Mouse (Mus musculus) thymus, postnatal 36 days (tissue): Measurements from ENCODE around the gene Plgrkt.
A peak's percentile ranks its signal among the peaks of the same experiment; 100 is the strongest.

Experiments used
- DNase-seq, 2 experiments: peaks; one replicate each; pipeline ENCODE4 v3.0.0; 2022; ENCODE audit warnings: mixed read lengths in 2 of 2

Gene Plgrkt

GRCm38 (mm10) chr19:29354895-29355877, 12.0 kb downstream of the Plgrkt start:
- peak; percentile 87 to 89 for DNase-seq

GRCm38 (mm10) chr19:29350991-29351390, 16.2 kb downstream of the Plgrkt start:
- no peak for DNase-seq

DNA sequence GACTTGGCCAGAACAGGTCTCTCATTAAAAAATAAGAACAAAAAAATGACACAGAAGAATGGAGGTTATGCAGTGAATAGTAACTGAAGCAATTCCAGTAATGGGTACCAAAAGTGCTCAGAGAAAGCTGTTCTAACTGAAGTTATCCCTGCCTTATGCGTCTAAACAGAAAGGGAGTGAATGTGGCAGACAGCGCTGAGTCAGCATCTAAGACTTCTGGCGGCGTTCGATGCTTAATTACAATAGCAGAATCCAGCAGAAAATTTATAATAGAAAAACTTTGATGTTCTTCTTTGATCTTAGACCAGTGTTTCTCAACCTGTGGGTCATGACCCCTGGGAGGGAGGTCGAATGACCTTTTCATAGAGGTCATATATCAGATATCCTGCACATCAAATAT, 21.6 kb downstream of the Plgrkt start:
- no peak for DNase-seq

- DNase-seq = no peak
These were observed 22.3 kb downstream of the Plgrkt start for GRCm38 (mm10) chr19:29344868-29345267.

- DNase-seq = no peak
These were observed 24.9 kb downstream of the Plgrkt start for GRCm38 (mm10) chr19:29342281-29342680.

GRCm38 (mm10) chr19:29341029-29341428, 26.2 kb downstream of the Plgrkt start:
- DNase-seq = no peak

GRCm38 (mm10) chr19:29336624-29337023, 30.6 kb downstream of the Plgrkt start:
- DNase-seq = no peak

- no peak for DNase-seq
These were observed 33.0 kb downstream of the Plgrkt start, which contains the start of gene Rln1 for GRCm38 (mm10) chr19:29334068-29334745. Gene Rln1, minus strand, starts transcription at chr19:29334670.

DNA sequence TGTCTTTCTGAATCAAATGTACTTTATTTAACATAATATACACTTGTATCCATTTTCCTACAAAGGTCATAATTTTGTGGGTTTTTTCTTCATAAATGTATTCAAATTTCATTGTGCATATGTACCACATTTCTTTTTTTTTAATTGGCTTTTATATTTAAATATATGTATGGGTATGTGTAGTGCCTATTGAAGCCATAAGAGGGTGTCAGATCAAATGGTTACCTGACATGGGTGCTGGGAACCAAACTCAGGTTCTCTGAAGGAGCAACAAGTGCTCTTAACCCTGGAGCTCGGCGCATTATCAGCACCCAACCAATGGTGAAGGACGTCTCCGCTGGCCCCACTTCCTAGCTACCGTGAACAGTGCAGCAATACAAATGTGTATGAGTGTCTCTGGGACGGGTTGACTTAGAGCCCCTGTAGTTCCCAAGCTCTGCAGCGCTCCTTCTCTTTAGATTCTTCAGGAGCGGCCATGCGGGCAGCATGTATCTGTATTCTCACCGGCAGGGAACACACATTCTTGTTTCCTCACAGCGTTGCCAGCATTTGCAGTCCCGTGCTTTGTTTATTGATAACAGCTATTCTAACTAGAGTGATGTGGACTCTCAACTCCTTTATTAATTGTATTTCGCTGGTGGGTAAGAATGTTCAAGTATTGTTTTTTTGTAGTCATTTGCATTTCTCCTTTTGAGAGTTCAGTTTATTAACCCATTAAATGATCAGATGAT, 40.2 kb downstream of the Plgrkt start:
- no peak for DNase-seq

GRCm38 (mm10) chr19:29326396-29326795, 40.8 kb downstream of the Plgrkt start:
- no peak for DNase-seq

DNA sequence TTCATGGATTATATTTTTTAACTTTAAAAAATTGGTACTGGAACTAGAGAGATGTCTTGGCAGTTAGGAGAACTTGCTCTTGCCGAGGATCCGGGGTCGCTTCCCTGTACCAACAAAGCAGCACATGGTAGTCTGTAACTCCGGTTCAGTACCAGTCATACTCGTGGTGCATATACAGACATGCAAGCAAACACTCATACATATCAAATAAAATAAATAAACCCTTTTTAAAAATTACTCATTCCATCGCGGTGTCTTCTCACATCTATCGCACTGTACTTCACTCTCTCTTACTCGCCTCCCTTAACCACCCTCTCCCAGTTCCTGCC, 41.4 kb downstream of the Plgrkt start:
- DNase-seq = no peak

- peak; percentile 74 to 75 for DNase-seq
These were observed 41.9 kb downstream of the Plgrkt start, which contains the start of gene Insl6 for GRCm38 (mm10) chr19:29325053-29325851. Gene Insl6, minus strand, starts transcription at chr19:29325356.

DNA sequence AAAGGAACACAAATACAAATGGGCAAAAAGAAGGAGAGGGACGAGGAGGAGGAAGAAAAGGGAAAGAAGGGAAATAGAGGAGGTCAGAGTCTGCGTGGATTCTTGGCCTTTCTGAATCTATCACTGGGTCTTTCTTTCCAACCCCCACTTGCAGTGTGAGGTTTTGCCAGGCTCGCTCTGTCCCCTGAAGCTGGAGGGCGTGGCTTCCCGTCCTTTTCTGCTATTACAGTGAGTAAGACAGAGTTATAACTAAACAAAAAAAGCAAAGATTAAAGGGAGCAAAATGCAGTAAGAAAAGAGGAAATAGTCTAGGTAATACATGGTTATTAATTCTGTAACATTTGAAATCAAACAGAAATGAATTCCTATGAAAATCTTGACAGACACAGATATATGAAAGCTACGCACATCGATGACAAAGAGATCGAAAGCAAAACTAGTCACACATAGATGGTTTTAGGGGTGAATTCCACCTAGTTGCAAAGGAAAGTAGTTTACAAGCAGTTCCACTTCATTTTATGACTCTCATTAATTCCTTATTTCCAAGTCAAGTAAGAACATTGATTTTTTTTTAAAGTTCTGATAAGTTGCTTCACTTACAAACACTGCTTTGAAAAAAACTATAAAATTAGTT, 43.7 kb downstream of the Plgrkt start:
- DNase-seq = peak; percentile 22 to 29

DNA sequence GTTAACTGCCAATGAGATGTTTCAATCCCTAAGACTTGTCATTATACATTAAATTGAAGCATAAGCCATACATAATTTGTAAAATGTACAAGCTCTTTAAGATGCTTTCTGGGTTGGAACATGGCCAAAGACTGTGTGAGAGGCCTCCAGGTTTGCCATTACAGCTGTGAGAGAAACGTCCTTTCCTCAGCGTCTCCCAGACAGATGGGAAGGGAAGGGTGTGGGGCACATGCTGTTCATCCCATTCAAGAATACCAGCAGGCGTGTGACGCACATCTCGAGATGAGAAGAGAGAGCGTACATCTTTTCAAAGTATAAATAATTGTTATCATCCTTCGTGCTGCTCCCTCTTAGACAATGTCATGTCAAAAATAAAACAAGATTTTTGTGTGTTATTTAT, 54.5 kb downstream of the Plgrkt start:
- DNase-seq = no peak

- DNase-seq = no peak
These were observed 55.4 kb downstream of the Plgrkt start for GRCm38 (mm10) chr19:29311791-29312190.

DNA sequence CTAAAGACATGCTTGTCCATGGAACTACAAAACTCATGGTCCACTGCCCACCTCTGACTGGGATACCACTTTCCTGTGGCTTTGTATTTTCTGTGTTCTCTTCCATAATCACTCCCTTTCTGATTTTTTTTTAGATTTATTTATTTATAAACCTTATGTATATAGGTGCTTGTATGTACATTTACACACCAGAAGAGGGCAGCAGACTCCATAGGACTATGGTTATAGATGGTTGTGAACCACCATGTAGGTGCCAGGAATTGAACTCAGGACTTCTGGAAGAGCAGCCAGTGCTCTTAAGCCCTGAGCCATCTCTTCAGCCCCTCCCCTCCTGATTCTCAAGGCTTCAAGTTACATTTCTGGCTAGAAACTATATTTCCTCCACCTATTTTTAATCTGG, 58.4 kb downstream of the Plgrkt start:
- no peak for DNase-seq

GRCm38 (mm10) chr19:29302119-29302518, 65.1 kb downstream of the Plgrkt start:
- no peak for DNase-seq

DNA sequence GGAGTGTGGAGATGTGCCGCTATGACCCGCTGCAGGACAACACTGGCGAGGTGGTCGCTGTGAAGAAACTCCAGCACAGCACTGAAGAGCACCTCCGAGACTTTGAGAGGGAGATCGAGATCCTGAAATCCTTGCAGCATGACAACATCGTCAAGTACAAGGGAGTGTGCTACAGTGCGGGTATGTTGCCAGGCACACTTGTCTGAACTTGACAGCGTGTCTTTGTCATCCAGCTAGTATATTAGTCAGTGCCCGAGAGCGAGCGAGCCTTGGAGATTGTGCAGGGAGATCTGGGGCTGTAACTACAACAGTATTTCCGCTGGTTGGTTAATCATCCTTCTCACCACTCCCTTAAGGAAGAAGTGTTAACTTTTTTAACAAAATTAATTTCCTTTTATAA, 66.3 kb downstream of the Plgrkt start:
- no peak for DNase-seq
